Mouse (Mus musculus) adrenal gland, postnatal 4 days (tissue): ENCODE measurements at regions not wholly inside any gene's neighbourhood (a gene's known extent, or its start where the extent isn't known, plus 50 kb on each side); places are given as distances from the start of the nearest gene placed in this dataset.
"Not testable (repeated sequence)": the region's sequence is repeated elsewhere in the genome, so short reads cannot be mapped to it uniquely, and the experiment has no call there.

Source experiments
- DNase-seq, 2 experiments: peaks; one replicate each; pipeline ENCODE4 v3.0.0; 2021 to 2022; ENCODE audit warnings: low spot score in 2 of 2, mixed read lengths in 2 of 2

- DNase-seq, result no peak
Observed at GRCm38 (mm10) chr15:93095224-93095623, 179.8 kb downstream of the Gxylt1 start.

GRCm38 (mm10) chr15:93094202-93095135 lies 180.5 kb downstream of the Gxylt1 start:
- no peak for DNase-seq

GRCm38 (mm10) chr15:93091396-93091795 lies 183.6 kb downstream of the Gxylt1 start:
- DNase-seq, result no peak

GRCm38 (mm10) chr15:93089347-93089746 lies 185.6 kb downstream of the Gxylt1 start:
- DNase-seq, result peak; percentile 18 to 38

GRCm38 (mm10) chr15:93084967-93085617 lies 189.9 kb downstream of the Gxylt1 start:
- DNase-seq, result no peak

GRCm38 (mm10) chr15:93074070-93074469 lies 200.9 kb downstream of the Gxylt1 start:
- no peak for DNase-seq

- no peak for DNase-seq
Observed at GRCm38 (mm10) chr15:93062213-93063131, 212.5 kb downstream of the Gxylt1 start.

- DNase-seq, result no peak
Observed at GRCm38 (mm10) chr15:93053471-93053870, 221.5 kb downstream of the Gxylt1 start.

- DNase-seq, result no peak
Observed at GRCm38 (mm10) chr15:93027185-93027584, 247.8 kb downstream of the Gxylt1 start.

- DNase-seq, result no peak
Observed at GRCm38 (mm10) chr15:93026456-93027078, 248.4 kb downstream of the Gxylt1 start.

GRCm38 (mm10) chr15:93025791-93026190 lies 249.2 kb downstream of the Gxylt1 start:
- DNase-seq, result no peak

GRCm38 (mm10) chr15:93024171-93024570 lies 250.8 kb downstream of the Gxylt1 start:
- DNase-seq, result no peak

- DNase-seq, result no peak
Observed at GRCm38 (mm10) chr15:93011166-93011565, 263.8 kb downstream of the Gxylt1 start.

GRCm38 (mm10) chr15:93010629-93011028 lies 264.4 kb downstream of the Gxylt1 start:
- no peak for DNase-seq

GRCm38 (mm10) chr15:93005751-93006231 lies 269.2 kb downstream of the Gxylt1 start:
- peak in 1 of 2 experiments; percentile 20 for DNase-seq

GRCm38 (mm10) chr15:93005186-93005585 lies 269.8 kb downstream of the Gxylt1 start:
- not testable (repeated sequence) for DNase-seq

- DNase-seq, result no peak
Observed at GRCm38 (mm10) chr15:93004551-93004950, 270.4 kb downstream of the Gxylt1 start.

GRCm38 (mm10) chr15:93003233-93003632 lies 271.7 kb downstream of the Gxylt1 start:
- DNase-seq, result no peak

- peak in 1 of 2 experiments; percentile 6 for DNase-seq
Observed at GRCm38 (mm10) chr15:93002002-93002904, 272.7 kb downstream of the Gxylt1 start.
